Mouse (Mus musculus) effector memory CD4-positive, alpha-beta T cell, adult 7 months (primary cell): ENCODE measurements around the gene Apoo. TPM values are rescaled to one million over a fixed set of nuclear protein-coding genes. Genes with fewer than 3 reads are reported as not detected.

Source experiments
- polyA plus RNA-seq: library from polyadenylated mRNA; unstranded; fragments of 100-300 nt; shearing (Covaris generic); gene quantifications from one replicate; pipeline ENCODE4 v1.2.1, GENCODE M21; 2017

The Apoo gene
- 15.8 TPM for polyA plus RNA-seq

GRCm38 (mm10) chrX:94366670-94367241, at the start of gene Apoo, which contains the start of gene Fam90a1b:
TSS of gene Apoo (plus strand) at chrX:94367117.
TSS of gene Fam90a1b (minus strand) at chrX:94366777.

Other genes starting within 250 kb of the Apoo start
- 47.0 TPM for gene Zfx, start 243.4 kb upstream of the Apoo start, polyA plus RNA-seq
- 49.0 TPM for gene Eif2s3x, start 154.3 kb upstream of the Apoo start, polyA plus RNA-seq
- gene Klhl15, start 132.5 kb upstream of the Apoo start, polyA plus RNA-seq, result 15.3 TPM
- gene Fam90a1b, start 340 bp upstream of the Apoo start, polyA plus RNA-seq, result not detected
- 6.4 TPM for gene Maged1, start 175.0 kb downstream of the Apoo start, polyA plus RNA-seq